Mouse (Mus musculus): ENCODE measurements around the gene Olfr1442. TPM values are rescaled to one million over a fixed set of nuclear protein-coding genes. Genes with fewer than 3 reads are reported as not detected.
"Not testable (repeated sequence)": the region's sequence is repeated elsewhere in the genome, so short reads cannot be mapped to it uniquely, and the experiment has no call there.

Gene Olfr1442
- polyA plus RNA-seq, 1 experiment: not detected

DNA sequence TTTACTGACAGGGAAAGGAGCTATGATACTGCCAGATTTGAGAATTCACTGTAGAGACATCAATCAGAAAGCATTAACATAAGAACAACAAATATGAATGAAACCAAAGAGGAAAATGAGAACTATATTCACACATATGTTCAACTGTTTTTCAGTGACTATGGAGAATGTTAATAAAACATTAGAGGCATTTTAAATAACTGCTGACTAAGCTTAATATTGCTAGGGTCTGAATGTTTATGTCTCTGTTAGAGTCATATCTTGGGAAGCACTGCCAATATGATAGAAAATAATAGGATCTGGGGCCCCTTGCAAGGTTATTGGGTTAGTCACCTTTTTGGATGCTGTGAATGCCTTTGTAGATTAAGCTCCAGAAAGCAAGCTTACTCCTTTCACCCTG lies 38.7 kb downstream of the Olfr1442 start:
- Histone ChIP-seq H3K4me3 (ENCODE audit: insufficient read depth, low read depth, low read length) (no peak overlapping the region), H3K27ac (replicated peaks; ENCODE audit: low read depth, low read length) (no peak overlapping the region), H3K4me1 (ENCODE audit: control insufficient read depth, insufficient read depth, insufficient read length, low read length) (no peaks in the 10 kb centered on the region)

DNA sequence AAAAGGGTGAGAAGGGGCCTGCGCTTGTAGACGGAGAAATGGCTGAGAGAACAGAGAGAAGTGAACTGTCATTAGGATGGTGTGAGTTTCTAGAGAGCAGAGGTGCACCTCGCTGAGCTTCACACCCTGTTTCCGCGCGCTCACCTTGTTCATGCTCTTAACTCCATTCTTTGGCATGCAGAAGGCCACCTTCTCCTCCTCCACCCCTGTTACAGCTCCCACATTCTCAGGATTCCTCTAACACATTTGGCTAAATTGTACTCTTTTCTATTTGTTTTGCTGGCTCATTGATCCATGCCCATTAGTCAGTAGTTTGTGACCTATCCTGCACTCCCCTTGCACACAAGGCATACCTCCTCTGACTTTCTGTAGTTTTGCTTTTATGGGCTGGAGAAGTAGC lies 49.0 kb downstream of the Olfr1442 start:
- H3K4me1 ChIP-seq (ENCODE audit: control insufficient read depth, insufficient read depth, insufficient read length, low read length): no peaks in the 10 kb centered on the region
- no peak overlapping the region for H3K4me3 ChIP-seq (ENCODE audit: insufficient read depth, low read depth, low read length)
- no peak overlapping the region for H3K27ac ChIP-seq (replicated peaks; ENCODE audit: low read depth, low read length)

DNA sequence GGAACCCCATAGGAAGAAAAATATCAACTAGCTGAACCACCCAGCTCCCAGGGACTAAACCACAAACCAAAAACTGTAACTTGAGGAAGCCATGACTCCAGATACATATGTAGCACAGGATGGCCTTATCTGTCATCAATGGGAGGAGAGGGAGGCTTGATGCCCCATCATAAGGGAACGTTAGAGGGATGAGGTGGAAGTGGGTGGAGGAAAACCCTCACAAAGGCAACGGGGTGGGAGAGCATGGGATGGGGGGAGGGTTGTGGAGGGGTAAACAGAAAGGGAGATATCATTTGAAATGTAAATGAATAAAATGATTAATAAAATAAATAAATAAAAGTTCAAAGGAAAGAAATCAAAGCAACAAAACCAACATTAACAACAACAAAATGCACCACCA lies 50.2 kb downstream of the Olfr1442 start:
- Histone ChIP-seq H3K4me3 (ENCODE audit: insufficient read depth, low read depth, low read length) (no peak overlapping the region), H3K4me1 (ENCODE audit: control insufficient read depth, insufficient read depth, insufficient read length, low read length) (no peaks in the 10 kb centered on the region), H3K27ac (replicated peaks; ENCODE audit: low read depth, low read length) (no peak overlapping the region)

DNA sequence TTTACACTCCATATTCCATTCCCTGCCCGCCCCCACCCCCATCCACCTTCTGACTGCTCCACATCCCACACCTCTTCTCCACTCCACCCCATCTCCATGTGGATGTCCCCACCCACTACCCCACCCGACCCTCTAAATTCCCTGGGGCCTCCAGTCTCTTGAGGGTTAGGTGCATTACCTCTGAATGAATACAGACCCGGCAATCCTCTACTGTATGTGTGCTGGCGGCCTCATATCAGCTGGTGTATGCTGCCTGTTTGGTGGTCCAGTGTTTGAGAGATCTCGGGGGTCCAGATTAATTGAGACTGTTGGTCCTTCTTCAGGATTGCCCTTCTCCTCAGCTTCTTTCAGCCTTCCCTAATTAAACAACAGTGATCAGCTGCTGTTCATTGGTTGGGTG lies 50.7 kb downstream of the Olfr1442 start:
- H3K4me3 ChIP-seq (ENCODE audit: insufficient read depth, low read depth, low read length); H3K4me1 ChIP-seq (ENCODE audit: control insufficient read depth, insufficient read depth, insufficient read length, low read length); H3K27ac ChIP-seq (replicated peaks; ENCODE audit: low read depth, low read length): not testable (repeated sequence)

DNA sequence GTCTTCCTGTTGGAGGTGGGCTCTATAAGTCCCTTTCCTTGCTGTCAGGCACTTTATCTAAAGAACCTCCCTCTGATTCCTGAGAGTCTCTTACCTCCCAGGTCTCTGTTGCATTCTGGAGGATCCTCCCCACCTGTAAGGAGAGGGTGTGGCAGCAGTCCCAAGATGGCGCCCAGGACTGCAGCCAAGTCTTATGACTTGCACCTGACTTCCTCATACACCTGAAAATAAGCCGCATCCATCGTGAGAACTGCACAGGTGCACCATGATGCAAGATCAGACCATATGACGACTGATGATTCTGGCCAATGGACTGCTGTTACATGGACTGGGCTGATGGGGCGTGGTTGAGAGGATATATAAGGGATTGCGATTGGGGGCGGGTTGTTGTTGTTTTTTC lies 51.4 kb downstream of the Olfr1442 start:
- H3K4me1 ChIP-seq (ENCODE audit: control insufficient read depth, insufficient read depth, insufficient read length, low read length); H3K27ac ChIP-seq (replicated peaks; ENCODE audit: low read depth, low read length); H3K4me3 ChIP-seq (ENCODE audit: insufficient read depth, low read depth, low read length): not testable (repeated sequence)

DNA sequence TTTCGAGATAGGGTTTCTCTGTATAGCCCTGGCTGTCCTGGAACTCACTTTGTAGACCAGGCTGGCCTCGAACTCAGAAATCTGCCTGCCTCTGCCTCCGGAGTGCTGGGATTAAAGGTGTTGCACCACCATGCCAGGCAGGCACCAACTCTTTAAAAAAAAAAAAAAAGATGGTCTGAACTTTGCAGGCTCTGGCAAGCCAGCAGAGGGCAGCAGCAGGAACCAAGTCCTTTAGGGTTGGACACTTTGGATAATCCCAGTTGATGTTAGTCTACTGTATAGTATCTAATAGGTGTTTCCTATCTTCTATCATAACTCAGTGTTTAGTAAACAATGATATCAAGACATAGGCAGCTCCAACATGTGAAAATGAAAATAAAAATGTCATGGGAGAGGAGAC lies 52.1 kb downstream of the Olfr1442 start:
- Histone ChIP-seq H3K4me1 (ENCODE audit: control insufficient read depth, insufficient read depth, insufficient read length, low read length) (no peaks in the 10 kb centered on the region), H3K4me3 (ENCODE audit: insufficient read depth, low read depth, low read length) (no peak overlapping the region), H3K27ac (replicated peaks; ENCODE audit: low read depth, low read length) (no peak overlapping the region)

DNA sequence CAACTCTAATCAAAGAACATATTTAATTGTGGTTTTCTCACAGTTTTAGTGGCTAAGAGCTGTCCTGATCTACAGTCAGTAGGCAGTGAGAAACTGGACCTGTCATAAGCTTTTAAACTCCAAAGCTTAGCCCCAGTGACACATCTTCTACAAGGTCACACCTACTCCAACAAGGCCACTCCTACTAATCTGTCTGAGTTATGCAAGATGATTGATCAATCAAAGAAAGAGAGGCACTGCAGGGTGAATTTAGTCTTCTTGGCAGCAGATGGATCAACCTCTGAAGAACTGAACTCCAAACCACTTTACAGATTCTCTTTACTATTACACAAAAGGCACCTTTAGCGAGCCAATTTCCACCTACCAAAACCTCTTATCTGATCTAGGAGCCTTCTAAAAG lies 55.6 kb downstream of the Olfr1442 start:
- Histone ChIP-seq H3K4me1 (ENCODE audit: control insufficient read depth, insufficient read depth, insufficient read length, low read length) (no peaks in the 10 kb centered on the region), H3K27ac (replicated peaks; ENCODE audit: low read depth, low read length) (no peak overlapping the region), H3K4me3 (ENCODE audit: insufficient read depth, low read depth, low read length) (no peak overlapping the region)

Other genes with a start within 250 kb of the Olfr1442 start
- not detected in 2 replicates for gene Pfpl, start 242.5 kb upstream of the Olfr1442 start, polyA plus RNA-seq (2012; ENCODE audit: insufficient read depth, insufficient read length, missing spikeins)
- gene Mpeg1, start 209.7 kb upstream of the Olfr1442 start, polyA plus RNA-seq (2012; ENCODE audit: insufficient read depth, insufficient read length, missing spikeins): 6.3 and 7.9 TPM in 2 replicates
- gene Dtx4, start 169.0 kb upstream of the Olfr1442 start, polyA plus RNA-seq (2012; ENCODE audit: insufficient read depth, insufficient read length, missing spikeins): 8.0 and 8.5 TPM in 2 replicates
- 4.5 and 4.8 TPM in 2 replicates for gene Fam111a, start 124.7 kb upstream of the Olfr1442 start, polyA plus RNA-seq (2012; ENCODE audit: insufficient read depth, insufficient read length, missing spikeins)
- gene Gm4952, start 70.5 kb upstream of the Olfr1442 start, polyA plus RNA-seq (2012; ENCODE audit: insufficient read depth, insufficient read length, missing spikeins): not detected in 2 replicates
- not detected in 2 replicates for gene Glyat, start 37.1 kb upstream of the Olfr1442 start, polyA plus RNA-seq (2012; ENCODE audit: insufficient read depth, insufficient read length, missing spikeins)
- not detected in 2 replicates for gene Olfr1443, start 7.7 kb downstream of the Olfr1442 start, polyA plus RNA-seq (2012; ENCODE audit: insufficient read depth, insufficient read length, missing spikeins)
- not detected in 2 replicates for gene Keg1, start 25.3 kb downstream of the Olfr1442 start, polyA plus RNA-seq (2012; ENCODE audit: insufficient read depth, insufficient read length, missing spikeins)
- 1.8 and 2.6 TPM in 2 replicates for gene Cntf, start 95.2 kb downstream of the Olfr1442 start, polyA plus RNA-seq (2012; ENCODE audit: insufficient read depth, insufficient read length, missing spikeins)
- 109 and 111 TPM in 2 replicates for gene Zfp91, start 125.7 kb downstream of the Olfr1442 start, polyA plus RNA-seq (2012; ENCODE audit: insufficient read depth, insufficient read length, missing spikeins)
- 0.67 and 1.2 TPM in 2 replicates for gene Lpxn, start 125.8 kb downstream of the Olfr1442 start, polyA plus RNA-seq (2012; ENCODE audit: insufficient read depth, insufficient read length, missing spikeins)
- gene Gm5244, start 176.2 kb downstream of the Olfr1442 start, polyA plus RNA-seq (2012; ENCODE audit: insufficient read depth, insufficient read length, missing spikeins): not detected in 2 replicates
- not detected in 2 replicates for gene Olfr1444, start 186.8 kb downstream of the Olfr1442 start, polyA plus RNA-seq (2012; ENCODE audit: insufficient read depth, insufficient read length, missing spikeins)
- not detected in 2 replicates for gene Olfr1445, start 213.4 kb downstream of the Olfr1442 start, polyA plus RNA-seq (2012; ENCODE audit: insufficient read depth, insufficient read length, missing spikeins)
- not detected in 2 replicates for gene Olfr1446, start 223.1 kb downstream of the Olfr1442 start, polyA plus RNA-seq (2012; ENCODE audit: insufficient read depth, insufficient read length, missing spikeins)
- not detected in 2 replicates for gene Olfr1447, start 233.3 kb downstream of the Olfr1442 start, polyA plus RNA-seq (2012; ENCODE audit: insufficient read depth, insufficient read length, missing spikeins)